14 mouse cellular contexts compared by ENCODE assay signal in the genomic region with DNA sequence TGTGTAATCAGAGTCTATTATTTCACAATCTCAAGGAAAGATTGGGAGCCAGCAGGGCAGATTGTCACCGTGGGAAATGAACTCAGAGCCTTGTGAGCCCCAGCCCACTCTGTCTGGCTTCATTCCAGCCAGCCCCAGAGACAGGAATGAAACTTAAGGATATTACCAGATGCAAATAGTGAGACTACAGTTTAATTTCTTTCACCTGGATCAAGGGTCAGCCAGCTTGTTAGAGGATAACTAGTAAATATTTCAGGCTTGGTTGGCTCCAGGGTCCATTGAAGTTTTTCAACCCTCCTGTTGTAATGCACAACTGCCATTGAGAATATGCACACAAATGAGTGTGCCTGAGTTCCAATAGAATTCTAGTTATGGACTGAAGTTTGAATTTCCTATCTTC.
"Had no signal": no experiment of that assay in that cellular context is flagged by ENCODE, and none has a peak within 500 bp of the region (broad histone marks: within the 10 kb centered on the region; RNA-seq: fewer than 3 reads in every experiment).

No protein-coding gene starts in this region.

- DNase-seq: layer of hippocampus, postnatal 36 days; liver; liver, embryonic 13.5 days; liver, postnatal 0 days; lung, postnatal 14 days; right cerebral cortex, postnatal 14 days; thymus, postnatal 4 days had no signal

- H3K36me3 ChIP-seq: limb, embryonic 12.5 days; lung, embryonic 15.5 days; midbrain, embryonic 12.5 days; stomach, embryonic 15.5 days had no signal

- H3K27ac ChIP-seq: limb, embryonic 12.5 days; liver, embryonic 13.5 days; lung, embryonic 15.5 days; macrophage; midbrain, embryonic 12.5 days; neural tube, embryonic 13.5 days; stomach, embryonic 15.5 days had no signal

- H3K4me1 ChIP-seq: limb, embryonic 12.5 days; liver, embryonic 13.5 days; lung, embryonic 15.5 days; megakaryocyte, embryonic 14.5 days; midbrain, embryonic 12.5 days; neural tube, embryonic 13.5 days; stomach, embryonic 15.5 days had no signal

- H3K27me3 ChIP-seq: limb, embryonic 12.5 days; liver, embryonic 13.5 days; lung, embryonic 15.5 days; megakaryocyte, embryonic 14.5 days; midbrain, embryonic 12.5 days; neural tube, embryonic 13.5 days; stomach, embryonic 15.5 days had no signal

- H3K4me3 ChIP-seq: limb, embryonic 12.5 days; liver, embryonic 13.5 days; lung, embryonic 15.5 days; megakaryocyte, embryonic 14.5 days; midbrain, embryonic 12.5 days; neural tube, embryonic 13.5 days; stomach, embryonic 15.5 days had no signal
